Mouse (Mus musculus) lung, adult 2 months (tissue): ENCODE measurements at regions not wholly inside any gene's neighbourhood (a gene's known extent, or its start where the extent isn't known, plus 50 kb on each side); places are given as distances from the start of the nearest gene placed in this dataset.

Source experiments
- CTCF ChIP-seq: fragments of 200-500 bp; IDR thresholded peaks from 2 replicates; pipeline ENCODE4 v1.5.1; 2011; ENCODE audit warnings: mild to moderate bottlenecking, low read length, control low read depth; ENCODE audit not compliant: insufficient read depth
- POLR2A ChIP-seq: fragments of 200-500 bp; IDR thresholded peaks from 2 replicates; pipeline ENCODE4 v1.6.1; 2011; ENCODE audit warnings: low read depth, mild to moderate bottlenecking, control low read depth, low read length, borderline replicate concordance; ENCODE audit errors: extremely low read depth

GRCm38 (mm10) chr4:11872036-11872435 is 109.0 kb downstream of the Gm10604 start:
- TF ChIP-seq POLR2A, result no peak
- no peak for TF ChIP-seq CTCF
